In genomic region chr7:104352717-104353599, GRCm38 (mm10) we compare ENCODE assay signal across 8 mouse cellular contexts. TPM values are rescaled to one million over a fixed set of nuclear protein-coding genes. Genes with fewer than 3 reads are reported as not detected.
DNase-seq lines count a peak whose midpoint lies in the region; ATAC-seq and TF ChIP-seq lines count a peak whose summit lies in the region.

Trim12c (minus strand) TSS chr7:104353362.

- peak within 1 kb of the TSS; percentile 37 for H3K4me3 ChIP-seq in left cerebral cortex, adult 2 months
- peak within 1 kb of the TSS; percentile 46 for H3K4me3 ChIP-seq in embryonic facial prominence, embryonic 13.5 days
- peak within 1 kb of the TSS; percentile 58 for H3K4me3 ChIP-seq in heart, embryonic 10.5 days
- H3K4me3 ChIP-seq in liver, embryonic 16.5 days (ENCODE audit: low read depth, low read length): peak within 1 kb of the TSS; percentile 65
- H3K4me3 ChIP-seq in neural tube, embryonic 11.5 days (ENCODE audit: low read depth, low read length): peak within 1 kb of the TSS; percentile 26

- H3K9me3 ChIP-seq in embryonic facial prominence, embryonic 13.5 days: no peaks in the 10 kb centered on the region
- no peaks in the 10 kb centered on the region for H3K9me3 ChIP-seq in heart, embryonic 10.5 days
- H3K9me3 ChIP-seq in liver, embryonic 16.5 days (replicated peaks; ENCODE audit: control insufficient read depth, low read length): no peaks in the 10 kb centered on the region
- no peaks in the 10 kb centered on the region for H3K9me3 ChIP-seq in neural tube, embryonic 11.5 days (ENCODE audit: control insufficient read depth, low read length)

- intact Hi-C loops in left cerebral cortex, adult 2 months (cut with DNase I): no loop called here

- H3K36me3 ChIP-seq in embryonic facial prominence, embryonic 13.5 days: no peaks in the 10 kb centered on the region
- H3K36me3 ChIP-seq in heart, embryonic 10.5 days: no peaks in the 10 kb centered on the region
- H3K36me3 ChIP-seq in liver, embryonic 16.5 days (ENCODE audit: control insufficient read depth, insufficient read depth): no peaks in the 10 kb centered on the region
- no peaks in the 10 kb centered on the region for H3K36me3 ChIP-seq in neural tube, embryonic 11.5 days (ENCODE audit: control insufficient read depth, insufficient read depth, low read length)

- no peak for DNase-seq in left cerebral cortex, adult 2 months (ENCODE audit: extremely low spot score in 1 of 2, low spot score in 2 of 2)
- DNase-seq in left cerebral cortex, adult 11 months (ENCODE audit: low spot score): no peak
- DNase-seq in heart, embryonic 10.5 days (ENCODE audit: low spot score): peak; percentile 92
- DNase-seq in kidney, adult 9 months: peak; percentile 86
- peak; percentile 60 for DNase-seq in neural tube, embryonic 11.5 days (ENCODE audit: low spot score)
- DNase-seq in testis, postnatal 14 days (ENCODE audit: low spot score): peak; percentile 71

- H3K4me1 ChIP-seq in embryonic facial prominence, embryonic 13.5 days: no peaks in the 10 kb centered on the region
- H3K4me1 ChIP-seq in heart, embryonic 10.5 days: peaks cover 8% of the 10 kb centered on the region; the same call in 1 of the 2 replicates
- peaks cover 4% of the 10 kb centered on the region for H3K4me1 ChIP-seq in liver, embryonic 16.5 days (ENCODE audit: control insufficient read depth, low read depth, low read length)
- H3K4me1 ChIP-seq in neural tube, embryonic 11.5 days (ENCODE audit: control insufficient read depth, insufficient read depth, low read length): no peaks in the 10 kb centered on the region

- H3K9ac ChIP-seq in embryonic facial prominence, embryonic 13.5 days: peak within 1 kb of the TSS; percentile 63
- H3K9ac ChIP-seq in liver, embryonic 16.5 days (ENCODE audit: low read depth, low read length): peak within 1 kb of the TSS; percentile 53; the same call in 1 of the 2 replicates
- no peak within 1 kb of the TSS for H3K9ac ChIP-seq in neural tube, embryonic 11.5 days (ENCODE audit: low read length)

- 5% methylated on average over 14 of the region's 14 CpGs for WGBS in embryonic facial prominence, embryonic 13.5 days
- WGBS in heart, embryonic 10.5 days: 5% methylated on average over 14 of the region's 14 CpGs
- whole genome bisulfite sequencing in liver, embryonic 16.5 days (ENCODE audit: insufficient replicate concordance): 3% methylated on average over 14 of the region's 14 CpGs
- 8% methylated on average over 14 of the region's 14 CpGs for WGBS in neural tube, embryonic 11.5 days

- no peaks in the 10 kb centered on the region for H3K27me3 ChIP-seq in embryonic facial prominence, embryonic 13.5 days
- no peaks in the 10 kb centered on the region for H3K27me3 ChIP-seq in heart, embryonic 10.5 days (ENCODE audit: insufficient read depth, poor library complexity, severe bottlenecking)
- H3K27me3 ChIP-seq in liver, embryonic 16.5 days (ENCODE audit: control insufficient read depth, insufficient read depth, low read depth, low read length): no peaks in the 10 kb centered on the region
- no peaks in the 10 kb centered on the region for H3K27me3 ChIP-seq in neural tube, embryonic 11.5 days (ENCODE audit: control insufficient read depth, insufficient read depth, low read length)

- no peak for TF ChIP-seq CTCF in left cerebral cortex, adult 2 months (IDR thresholded peaks at IDR 0.05)

- H3K4me2 ChIP-seq in embryonic facial prominence, embryonic 13.5 days: peak within 1 kb of the TSS; percentile 62
- peak within 1 kb of the TSS; percentile 78 for H3K4me2 ChIP-seq in liver, embryonic 16.5 days (ENCODE audit: low read depth, low read length)
- H3K4me2 ChIP-seq in neural tube, embryonic 11.5 days (ENCODE audit: low read depth): peak within 1 kb of the TSS; percentile 33

- H3K27ac ChIP-seq in left cerebral cortex, adult 2 months: no peak within 1 kb of the TSS
- 0 out of 2 replicates have a peak within 1 kb of the TSS, but pooled peaks have one; percentile 28 for H3K27ac ChIP-seq in embryonic facial prominence, embryonic 13.5 days
- peak within 1 kb of the TSS; percentile 69 for H3K27ac ChIP-seq in heart, embryonic 10.5 days
- H3K27ac ChIP-seq in liver, embryonic 16.5 days (ENCODE audit: low read length): peak within 1 kb of the TSS; percentile 74
- no peak within 1 kb of the TSS for H3K27ac ChIP-seq in neural tube, embryonic 11.5 days (ENCODE audit: low read depth, low read length)

- ATAC-seq in embryonic facial prominence, embryonic 13.5 days (ENCODE audit: insufficient number of reproducible peaks, insufficient read depth, low FRiP score, low TSS enrichment, low read depth): peak; percentile 98
- peak; percentile 99 for ATAC-seq in liver, embryonic 16.5 days (ENCODE audit: low read depth)
- peak; percentile 88 for ATAC-seq in neural tube, embryonic 11.5 days (ENCODE audit: insufficient read depth, low FRiP score, low TSS enrichment)

RNA-seq across cellular contexts. Expression of gene Trim12c, which starts in this region (rescaled TPM):
- 1 to 10 TPM; 1.0 to 1.5 TPM for total RNA-seq in left cerebral cortex, adult 2 months (2021)
- polyA plus RNA-seq in embryonic facial prominence, embryonic 13.5 days (2015; fragmentation: Nextera tagmentation; extraction: Ambion mirVana): 2.7 and 3.1 TPM in 2 replicates
- 1.2 and 1.6 TPM in 2 replicates for polyA plus RNA-seq in heart, embryonic 10.5 days (2016; fragmentation: Nextera tagmentation; extraction: Ambion mirVana)
- 0.97 and 1.0 TPM in 2 replicates for polyA plus RNA-seq in liver, embryonic 16.5 days (2015; fragmentation: Nextera tagmentation; extraction: Ambion mirVana)
- 0.45 and 0.62 TPM in 2 replicates for polyA plus RNA-seq in neural tube, embryonic 11.5 days (2014; fragmentation: Nextera tagmentation; extraction: Ambion mirVana)

Comparison
In these comparisons a context has a peak if more than half of its experiments do, and no peak if none do; other contexts are left out.
1. Peak in DNase-seq, ATAC-seq, H3K4me3 ChIP-seq and H3K4me2 ChIP-seq in neural tube, embryonic 11.5 days; RNA of the gene not detected or under 1 TPM.
2. DNase-seq: peak in heart, embryonic 10.5 days (single experiment), kidney, adult 9 months (single experiment) and testis, postnatal 14 days (single experiment); none in left cerebral cortex, adult 2 months (0 of 2) and left cerebral cortex, adult 11 months (single experiment).
3. H3K27ac ChIP-seq: peak in embryonic facial prominence, embryonic 13.5 days (single experiment), heart, embryonic 10.5 days (single experiment) and liver, embryonic 16.5 days (single experiment); none in left cerebral cortex, adult 2 months (single experiment) and neural tube, embryonic 11.5 days (single experiment).
4. Peak in every context shown above with its lines, with median percentiles within 50 percentile points of each other: H3K4me3 ChIP-seq, ATAC-seq and H3K4me2 ChIP-seq.